Mouse (Mus musculus) thymus, postnatal 0 days (tissue): ENCODE results near the gene Morn4. TPM values are rescaled to one million over a fixed set of nuclear protein-coding genes. Genes with fewer than 3 reads are reported as not detected.
A peak's percentile ranks its signal among the peaks of the same experiment; 100 is the strongest.
"Not testable (repeated sequence)": the region's sequence is repeated elsewhere in the genome, so short reads cannot be mapped to it uniquely, and the experiment has no call there.

Experiments
- DNase-seq: peaks from one replicate; pipeline ENCODE4 v3.0.0-alpha.2; 2015; ENCODE audit warnings: low spot score
- polyA plus RNA-seq: library from polyadenylated mRNA; unstranded; fragments of >200 nt; fragmentation: Nextera tagmentation; extraction: Ambion mirVana; gene quantifications from 2 replicates; pipeline ENCODE4 v1.2.1, GENCODE M21; 2015

Morn4 gene
- polyA plus RNA-seq, 1 experiment from 2014 or later = 2.2 TPM

DNA sequence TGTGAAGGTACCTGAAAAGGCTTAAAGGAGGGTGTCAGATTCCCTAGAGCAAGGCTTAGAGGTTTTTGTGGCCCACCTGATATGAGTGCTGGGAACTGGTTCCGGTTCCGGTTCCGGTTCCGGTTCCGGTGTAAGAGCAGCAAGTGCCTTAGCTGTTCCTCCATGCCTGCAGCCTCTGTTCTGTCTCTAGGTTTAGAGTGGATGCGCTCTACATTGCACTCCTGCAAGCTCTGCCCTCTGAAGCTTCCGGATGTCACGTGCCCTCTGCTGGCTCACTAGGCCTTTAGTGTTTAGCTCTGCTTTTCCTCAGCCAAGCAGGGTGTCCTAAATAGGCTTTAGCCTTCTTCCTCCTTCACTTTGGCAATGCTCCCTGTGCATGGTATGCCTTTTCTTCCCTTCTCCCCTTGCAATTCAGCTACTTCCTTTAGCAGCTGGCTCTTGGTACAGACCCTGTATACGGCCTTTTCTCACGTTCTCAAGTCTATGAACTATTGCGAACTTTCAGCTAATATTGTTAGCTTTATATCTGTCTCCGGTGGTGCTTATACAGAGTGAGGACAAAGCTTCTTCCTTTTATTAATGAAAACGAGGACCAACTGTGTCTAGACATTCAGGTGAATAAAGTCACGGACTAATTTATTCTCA lies 3.1 kb upstream of the Morn4 start:
- DNase-seq = peak; percentile 88

GRCm38 (mm10) chr19:42085690-42086089 lies 467 bp downstream of the Morn4 start:
- DNase-seq = no peak

DNA sequence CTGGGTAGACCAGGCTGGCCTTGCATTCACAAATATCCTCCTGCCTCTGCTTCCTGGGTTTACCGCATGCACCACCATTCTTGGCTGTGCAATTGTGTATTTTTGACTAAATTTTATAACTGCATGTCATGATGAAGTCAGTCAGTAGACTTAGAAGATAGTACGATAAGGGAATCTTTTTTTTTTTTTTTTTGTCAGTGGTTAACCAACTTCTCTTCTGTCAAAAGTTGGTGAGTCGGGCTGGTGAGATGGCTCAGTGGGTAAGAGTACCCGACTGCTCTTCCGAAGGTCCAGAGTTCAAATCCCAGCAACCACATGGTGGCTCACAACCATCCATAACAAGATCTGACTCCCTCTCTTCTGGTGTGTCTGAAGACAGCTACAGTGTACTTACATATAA lies 4.5 kb downstream of the Morn4 start:
- not testable (repeated sequence) for DNase-seq

DNA sequence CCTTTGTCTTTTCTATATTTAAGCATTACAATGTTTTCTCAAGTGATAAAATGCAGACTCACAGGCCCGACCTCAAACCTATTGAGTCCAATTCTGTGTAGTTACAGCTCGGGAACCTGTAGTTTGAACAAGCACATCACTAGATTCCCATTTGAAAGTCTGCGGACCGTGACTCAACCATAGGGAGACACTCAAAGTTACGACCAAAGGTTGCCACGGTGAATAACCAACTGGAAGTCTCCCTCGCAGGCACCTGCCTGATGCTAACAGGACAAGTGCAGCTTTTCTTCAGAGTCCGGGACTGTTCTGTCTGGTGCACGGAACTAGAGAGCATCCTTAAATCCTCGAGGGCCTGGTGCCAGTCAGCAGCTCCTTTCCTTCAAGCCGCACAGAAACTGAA lies 5.7 kb downstream of the Morn4 start:
- no peak for DNase-seq

DNA sequence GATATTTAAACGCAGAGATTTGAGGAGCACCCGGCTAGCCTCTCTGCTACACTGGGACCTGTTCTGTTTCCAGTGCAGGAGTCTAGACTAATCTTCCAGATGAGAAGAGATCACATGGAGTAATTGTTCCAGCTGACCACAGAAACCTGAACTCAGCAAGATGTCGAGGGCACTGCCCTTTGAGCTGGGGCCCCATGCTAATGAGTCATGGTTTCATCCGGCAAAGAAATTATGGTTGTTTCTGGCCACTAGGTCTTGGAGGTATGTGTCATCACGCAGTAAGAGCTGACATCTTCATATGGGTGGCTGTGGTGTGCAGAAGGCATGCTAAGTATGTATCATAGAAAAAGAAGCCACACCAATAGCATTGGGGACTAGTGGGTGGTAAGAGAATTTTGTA lies 6.2 kb downstream of the Morn4 start:
- DNase-seq = no peak

- DNase-seq = no peak
Measured at GRCm38 (mm10) chr19:42079006-42079405, 7.2 kb downstream of the Morn4 start.

DNA sequence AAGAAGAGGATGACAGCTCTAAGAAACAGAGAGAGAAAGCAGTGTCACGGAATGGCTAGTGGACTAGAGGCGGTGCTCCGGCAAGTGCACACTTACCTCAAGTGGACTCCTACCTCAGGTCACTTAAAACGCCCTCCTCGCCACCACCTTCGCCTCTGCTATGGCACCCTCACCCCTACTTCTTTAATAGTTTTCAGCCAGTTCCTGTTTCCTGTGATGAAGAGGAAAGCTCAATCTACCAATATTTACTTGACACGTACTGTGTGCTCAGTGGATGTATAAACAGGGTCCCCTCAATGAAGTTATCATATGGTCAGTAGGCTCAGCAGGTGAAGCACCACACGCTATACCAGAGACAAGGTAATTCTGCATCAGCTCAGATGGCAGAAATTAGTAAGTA lies 7.6 kb downstream of the Morn4 start:
- no peak for DNase-seq

DNA sequence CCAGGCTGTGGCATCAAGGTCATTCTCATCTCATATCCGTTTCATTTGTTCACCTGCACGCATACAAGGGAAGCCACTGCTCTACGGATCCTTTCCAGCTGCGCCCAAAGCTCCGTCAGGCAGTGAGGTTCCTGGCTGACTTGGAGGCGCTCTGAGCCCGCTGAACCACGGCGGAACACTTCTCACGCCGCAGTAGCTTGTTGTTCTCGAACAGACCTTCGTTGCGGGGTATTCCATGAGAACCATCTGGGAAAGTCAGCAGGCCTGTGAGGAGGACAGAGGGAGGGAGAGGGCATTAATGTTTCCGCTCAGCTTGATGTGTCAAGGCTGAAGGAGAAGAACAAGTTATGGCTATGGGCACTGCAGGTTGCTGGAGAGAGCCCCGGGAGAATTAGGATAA lies 10.2 kb downstream of the Morn4 start:
- DNase-seq = no peak

DNA sequence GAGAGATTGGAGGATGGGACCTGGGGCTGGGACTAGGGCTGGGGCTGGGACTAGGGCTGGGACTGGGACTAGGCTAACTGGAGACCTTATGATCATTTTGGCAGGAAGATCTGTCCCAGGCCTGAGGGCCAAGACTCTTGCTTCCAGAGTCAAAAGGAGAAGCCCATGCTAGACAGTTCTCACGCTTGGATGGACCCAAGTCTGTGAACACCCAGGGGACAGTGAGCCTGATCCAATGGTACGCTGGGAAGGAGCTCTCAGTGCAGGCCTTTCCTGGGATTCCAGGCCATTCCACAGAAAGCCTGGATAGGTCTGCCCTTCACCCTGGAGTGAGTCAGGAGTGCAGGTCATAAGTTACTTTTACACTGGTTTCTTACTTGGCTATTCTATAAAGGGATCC lies 11.1 kb downstream of the Morn4 start:
- no peak for DNase-seq

DNA sequence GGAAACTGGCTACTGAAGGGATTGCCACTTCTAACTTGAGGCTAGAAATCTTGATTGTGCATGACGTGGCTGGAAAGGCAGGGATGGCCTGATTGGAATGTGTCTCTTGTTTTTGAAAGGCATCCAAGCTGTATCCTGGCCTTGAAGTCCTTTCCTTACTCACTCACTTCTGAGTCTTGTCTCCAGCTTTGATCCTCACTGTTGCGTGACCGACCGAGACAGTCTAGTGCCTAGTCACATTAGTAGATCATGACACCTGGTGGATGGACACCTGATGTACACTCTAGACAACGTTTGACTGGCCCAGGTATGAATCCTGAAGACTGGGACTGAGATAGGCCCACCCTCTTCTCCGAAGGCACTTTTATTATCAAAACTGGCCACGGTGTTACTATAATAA lies 13.4 kb downstream of the Morn4 start:
- no peak for DNase-seq

DNA sequence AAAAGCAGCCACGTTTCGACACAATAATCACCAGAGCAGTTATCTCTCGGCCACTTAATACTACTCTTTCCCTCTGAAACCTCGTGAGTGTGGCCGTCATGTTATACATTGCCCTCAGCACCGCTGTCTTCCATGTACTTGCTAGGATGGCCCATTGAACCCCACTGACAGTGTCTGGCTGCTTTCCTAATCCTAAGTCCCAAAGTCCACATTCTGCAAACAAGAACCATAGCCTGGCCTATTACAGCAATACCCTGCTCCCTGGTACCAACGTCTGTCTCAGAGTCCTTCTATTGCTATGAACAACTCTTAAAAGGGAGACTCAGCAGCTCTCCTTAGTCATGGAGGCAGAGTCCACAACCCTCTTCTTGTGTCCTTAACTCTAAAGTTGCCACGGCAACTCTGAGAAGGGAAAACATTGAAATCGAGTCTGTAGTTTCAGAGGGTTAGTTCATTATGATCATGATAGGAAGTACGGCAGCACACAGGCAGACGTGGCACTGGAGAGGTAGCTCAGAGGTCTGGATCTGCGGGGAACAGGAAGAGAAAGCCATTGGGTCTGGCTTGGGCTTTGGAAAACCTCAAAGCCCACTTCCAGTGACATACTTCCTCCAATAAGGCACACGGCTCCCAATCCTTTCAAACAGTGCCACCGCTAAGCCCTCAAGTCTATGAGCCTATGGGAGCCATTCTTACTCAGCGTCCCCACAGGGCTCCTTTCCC lies 14.1 kb downstream of the Morn4 start:
- no peak for DNase-seq

- DNase-seq = no peak
Measured at GRCm38 (mm10) chr19:42071221-42071620, 14.9 kb downstream of the Morn4 start.

DNA sequence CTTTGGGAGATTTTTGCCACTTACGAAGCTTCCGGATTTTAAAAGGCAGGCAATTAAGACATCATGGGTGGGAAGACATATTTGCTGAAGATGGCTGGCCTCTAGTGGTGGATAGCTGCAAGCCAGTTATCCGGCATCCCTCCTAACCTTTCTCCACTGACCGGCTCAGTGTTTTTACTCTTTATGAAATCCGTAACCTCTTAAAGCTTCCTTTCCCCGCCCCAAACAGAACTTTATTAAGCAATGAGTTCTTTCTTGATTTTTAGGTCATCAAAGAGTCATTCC lies 17.0 kb downstream of the Morn4 start:
- DNase-seq = no peak

DNA sequence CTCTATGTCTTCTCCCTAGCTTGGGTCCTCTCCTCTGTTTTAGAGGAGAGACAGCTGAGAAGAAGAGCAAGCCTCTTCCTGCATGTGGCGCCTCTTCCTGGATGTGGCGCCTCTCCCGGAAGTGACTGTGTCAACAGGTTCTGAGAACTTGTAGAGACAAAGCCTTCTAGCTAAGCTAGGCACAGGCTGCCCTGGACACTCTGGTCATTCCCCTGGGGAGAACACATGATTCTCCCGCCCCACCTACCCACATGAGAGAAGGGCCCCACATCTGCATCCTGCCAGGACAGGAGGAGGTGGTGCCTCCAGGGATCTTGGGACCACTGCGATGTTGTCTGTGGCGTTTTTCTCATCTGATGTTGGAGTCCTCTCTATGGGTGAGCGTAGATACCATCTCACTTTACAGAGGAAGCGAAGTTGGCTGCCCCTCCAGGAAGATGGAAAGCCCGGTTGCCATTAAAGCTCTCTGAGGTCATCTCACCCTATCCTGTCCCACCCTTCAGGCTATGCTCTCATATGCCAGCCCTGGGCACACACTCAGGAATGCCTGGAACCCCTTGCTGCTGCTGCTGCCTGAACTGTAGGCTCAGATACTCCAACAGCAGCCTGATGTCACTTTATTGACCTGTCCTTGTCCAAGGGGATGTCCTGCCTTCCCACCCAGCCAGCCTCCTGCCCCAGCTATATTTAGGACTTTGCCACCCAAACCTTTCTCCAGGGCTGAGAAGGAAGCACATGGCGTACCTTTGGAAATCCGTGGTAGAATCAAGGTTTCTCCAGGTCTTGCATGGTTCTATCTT lies 17.5 kb downstream of the Morn4 start:
- DNase-seq = peak; percentile 23

- DNase-seq = no peak
Measured at GRCm38 (mm10) chr19:42061443-42061842, 24.7 kb downstream of the Morn4 start.

DNA sequence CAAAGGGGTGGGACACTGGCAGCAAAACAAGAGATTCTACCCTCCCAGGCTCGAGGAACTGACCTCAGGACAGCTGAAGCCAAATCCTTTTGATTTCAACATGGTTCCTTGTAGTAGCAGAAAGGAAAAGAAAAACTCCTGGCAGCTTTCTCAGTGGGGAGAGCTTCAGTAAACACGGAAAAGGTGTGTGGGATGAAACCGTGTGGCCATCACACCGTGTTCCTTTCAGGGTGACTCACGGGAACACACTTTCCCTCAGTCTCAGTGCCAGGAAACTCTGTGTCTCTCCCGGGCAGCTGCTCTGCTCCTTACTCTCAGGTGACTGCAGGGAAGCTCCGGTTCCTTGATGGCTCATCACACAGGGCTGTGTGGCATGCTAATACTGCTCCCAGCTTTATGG lies 27.7 kb downstream of the Morn4 start:
- DNase-seq = no peak

- DNase-seq = no peak
Measured at GRCm38 (mm10) chr19:42056719-42057409, 29.3 kb downstream of the Morn4 start.

- no peak for DNase-seq
Measured at GRCm38 (mm10) chr19:42055881-42056280, 30.3 kb downstream of the Morn4 start.

GRCm38 (mm10) chr19:42054255-42054654 lies 31.9 kb downstream of the Morn4 start:
- no peak for DNase-seq

DNA sequence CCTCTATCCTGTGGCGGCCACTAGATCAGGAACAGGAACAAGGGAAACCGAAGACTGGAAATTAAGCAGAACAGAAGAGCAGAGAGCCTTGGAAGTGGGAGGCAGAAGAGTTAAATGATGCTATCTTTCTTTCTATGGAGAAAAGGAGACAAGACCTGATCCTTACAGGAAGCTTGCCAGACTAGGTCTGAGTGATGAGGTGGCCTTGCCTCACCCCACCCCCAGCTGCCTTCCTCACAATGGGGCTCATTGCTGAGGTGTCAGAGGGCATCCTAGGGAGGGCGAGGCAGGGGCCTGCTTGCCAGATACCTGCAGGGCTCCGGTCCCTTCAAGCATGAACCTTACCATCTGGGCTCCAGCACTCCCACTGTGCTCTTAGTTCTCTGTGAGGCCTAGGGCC lies 34.2 kb downstream of the Morn4 start, which contains the start of gene 4933411K16Rik:
TSS of gene 4933411K16Rik (plus strand) at position 301 of the 400 bp plus-strand sequence.
- no peak for DNase-seq

DNA sequence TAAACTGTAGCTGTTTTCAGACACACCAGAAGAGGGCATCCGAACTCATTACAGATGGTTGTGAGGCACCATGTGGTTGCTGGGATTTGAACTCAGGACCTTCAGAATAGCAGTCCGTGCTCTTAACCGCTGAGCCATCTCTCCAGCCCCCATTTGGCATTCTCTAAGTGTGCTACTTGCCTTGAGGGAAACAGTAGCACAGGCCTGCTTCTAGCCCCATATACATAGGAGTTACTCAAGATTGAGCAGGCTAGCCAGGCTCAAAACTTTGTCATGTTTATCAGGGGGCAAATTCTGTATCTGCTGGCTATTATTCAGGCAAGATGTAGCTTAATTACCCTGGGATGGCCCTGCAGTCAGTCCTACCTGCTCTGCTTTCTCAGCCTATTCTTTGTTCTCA lies 34.8 kb downstream of the Morn4 start:
- DNase-seq = no peak

DNA sequence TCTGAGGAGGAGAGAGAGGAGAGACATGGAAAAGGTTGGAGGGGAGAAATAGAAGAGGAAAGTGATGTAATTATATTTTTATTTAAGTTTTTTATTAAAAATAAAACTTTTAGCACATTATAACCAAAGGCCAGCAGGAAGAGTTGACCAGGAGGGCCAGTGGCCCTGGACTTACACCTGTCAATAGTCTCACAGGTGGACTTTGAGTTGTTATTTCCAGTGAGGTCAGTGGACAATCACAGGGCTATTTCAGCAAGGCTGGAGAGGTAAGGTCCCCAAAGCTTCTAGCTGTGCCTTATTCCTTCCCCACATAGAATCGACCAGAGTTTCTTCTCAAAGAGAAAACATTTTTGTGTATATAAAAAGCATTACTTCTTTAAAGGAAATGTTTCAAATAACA lies 35.9 kb downstream of the Morn4 start:
- no peak for DNase-seq
